Mouse (Mus musculus) hindlimb bud, embryonic 11.5 days (tissue): ENCODE measurements around the gene Faf1.

Experiments
- DNase-seq: peaks from one replicate; pipeline ENCODE4 v3.0.0-alpha.2; 2012; ENCODE audit warnings: low read depth, low spot score; ENCODE audit errors: extremely low spot score

The Faf1 gene

GRCm38 (mm10) chr4:110006044-110006443, 329.7 kb downstream of the Faf1 start:
- no peak for DNase-seq
